Mouse (Mus musculus): ENCODE measurements at regions not wholly inside any gene's neighbourhood (a gene's known extent, or its start where the extent isn't known, plus 50 kb on each side); places are given as distances from the start of the nearest gene placed in this dataset.
A peak's percentile ranks its signal among the peaks of the same experiment; 100 is the strongest.

DNA sequence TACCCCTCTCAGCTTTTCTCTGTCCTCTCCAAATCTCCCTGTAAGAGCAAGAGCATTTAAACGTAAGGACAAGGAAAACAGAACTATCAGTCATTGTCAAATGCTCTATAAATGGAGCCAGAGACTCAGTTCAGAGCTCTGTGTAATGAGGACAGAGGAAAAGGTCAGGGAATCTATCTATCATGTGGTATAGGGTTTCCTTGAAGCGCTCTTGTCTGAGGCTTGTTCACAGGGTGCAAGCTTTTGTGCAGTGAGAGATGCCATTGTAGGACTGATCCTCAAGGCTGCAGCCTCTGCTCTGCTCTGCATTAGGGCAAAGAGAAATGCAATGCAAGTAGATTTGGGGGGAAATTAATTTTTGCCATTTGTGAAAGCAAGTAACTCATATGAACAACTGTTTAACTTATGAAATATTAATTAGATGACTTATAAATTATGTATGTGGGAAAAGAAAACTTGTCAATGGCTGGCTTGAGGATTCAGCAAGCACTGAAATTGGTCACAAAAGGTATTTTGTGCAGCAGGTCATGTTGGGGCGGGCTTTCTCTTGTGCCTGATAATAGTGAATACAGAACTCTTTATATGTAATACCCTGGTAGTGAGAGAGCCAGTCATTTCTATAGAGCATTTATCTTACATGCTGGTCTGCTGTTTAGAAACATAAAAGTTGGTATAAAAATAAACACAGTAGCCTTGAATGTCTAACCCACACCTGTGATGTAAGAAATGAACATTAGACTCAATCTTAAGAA is 104.0 kb upstream of the Ednrb start:
- H3K27me3 ChIP-seq (ENCODE audit: control insufficient read depth, insufficient read depth, low read length, poor library complexity, severe bottlenecking): no peaks in the 10 kb centered on the region
- DNase-seq (ENCODE audit: low read depth, low spot score): no peak
- H3K36me3 ChIP-seq (ENCODE audit: control insufficient read depth, insufficient read depth, low read length, poor library complexity, severe bottlenecking): no peaks in the 10 kb centered on the region

DNA sequence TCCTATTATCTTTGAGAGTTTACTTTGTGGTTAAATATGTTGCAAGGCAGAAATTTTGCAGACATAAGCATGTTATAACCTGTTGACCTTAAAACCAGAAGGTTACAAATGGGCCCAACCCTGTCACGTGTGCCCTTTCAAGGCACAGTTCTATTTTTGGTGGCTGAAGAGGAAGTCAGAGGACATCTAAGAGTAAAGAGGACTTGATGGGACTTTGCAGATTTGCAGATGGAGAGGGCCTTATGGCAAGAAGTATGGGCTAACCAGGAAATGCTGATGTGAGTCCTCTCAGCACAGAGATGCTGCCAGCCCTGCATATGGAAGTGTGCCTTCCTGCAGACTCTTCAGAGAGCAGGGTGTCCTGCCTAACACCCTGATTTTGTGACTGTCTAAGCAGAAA is 101.6 kb upstream of the Ednrb start:
- Histone ChIP-seq H3K36me3 (ENCODE audit: control insufficient read depth, insufficient read depth, low read length, poor library complexity, severe bottlenecking) (no peaks in the 10 kb centered on the region), H3K27me3 (ENCODE audit: control insufficient read depth, insufficient read depth, low read length, poor library complexity, severe bottlenecking) (no peaks in the 10 kb centered on the region)
- peak; percentile 8 for DNase-seq (ENCODE audit: low read depth, low spot score)

DNA sequence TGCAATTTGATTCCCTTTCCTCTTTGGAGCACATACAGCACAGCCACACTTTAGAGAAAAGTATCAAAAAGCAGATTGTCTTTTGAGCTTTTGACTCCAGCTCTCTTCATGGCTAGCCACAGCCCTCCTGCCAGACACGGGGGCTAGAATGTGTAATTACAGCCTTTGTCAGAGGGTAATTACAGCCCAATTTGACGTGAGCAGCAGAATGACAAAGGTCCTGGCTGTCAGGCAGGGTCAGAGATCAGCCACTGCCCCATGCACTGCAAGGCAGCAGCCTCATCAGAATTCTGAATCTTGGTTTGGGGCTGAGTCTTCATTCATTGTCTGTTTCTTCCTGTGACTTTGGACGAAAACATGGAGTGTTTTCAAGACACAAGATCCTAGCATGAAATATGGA is 95.7 kb upstream of the Ednrb start:
- Histone ChIP-seq H3K36me3 (ENCODE audit: control insufficient read depth, insufficient read depth, low read length, poor library complexity, severe bottlenecking) (no peaks in the 10 kb centered on the region), H3K27me3 (ENCODE audit: control insufficient read depth, insufficient read depth, low read length, poor library complexity, severe bottlenecking) (no peaks in the 10 kb centered on the region)
- no peak for DNase-seq (ENCODE audit: low read depth, low spot score)

- H3K36me3 ChIP-seq (ENCODE audit: control insufficient read depth, insufficient read depth, low read length, poor library complexity, severe bottlenecking): no peaks in the 10 kb centered on the region
- H3K27me3 ChIP-seq (ENCODE audit: control insufficient read depth, insufficient read depth, low read length, poor library complexity, severe bottlenecking): no peaks in the 10 kb centered on the region
- no peak for DNase-seq (ENCODE audit: low read depth, low spot score)
These were observed 94.7 kb upstream of the Ednrb start for GRCm38 (mm10) chr14:103938937-103939336.

DNA sequence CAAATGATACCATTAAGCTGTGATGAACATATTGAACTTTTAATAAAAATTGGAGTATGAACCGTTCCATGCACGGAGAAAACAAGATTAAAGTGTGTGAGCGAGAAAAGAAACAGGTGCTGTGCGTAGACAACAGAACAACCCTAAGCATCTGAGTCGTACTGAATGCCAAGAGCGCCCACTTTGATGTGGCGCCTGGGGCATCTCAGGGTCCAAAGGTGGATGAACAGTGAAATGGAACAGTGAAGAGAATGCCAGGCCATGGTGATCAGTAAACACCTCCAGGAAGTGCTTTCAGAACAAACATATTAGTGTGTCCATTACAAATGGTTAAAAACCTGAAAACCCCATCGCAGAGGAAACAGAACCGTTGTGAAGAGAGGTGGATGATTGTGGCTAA is 94.0 kb upstream of the Ednrb start:
- no peaks in the 10 kb centered on the region for H3K27me3 ChIP-seq (ENCODE audit: control insufficient read depth, insufficient read depth, low read length, poor library complexity, severe bottlenecking)
- DNase-seq (ENCODE audit: low read depth, low spot score): no peak
- H3K36me3 ChIP-seq (ENCODE audit: control insufficient read depth, insufficient read depth, low read length, poor library complexity, severe bottlenecking): no peaks in the 10 kb centered on the region

GRCm38 (mm10) chr14:103937700-103938099 is 93.5 kb upstream of the Ednrb start:
- Histone ChIP-seq H3K36me3 (ENCODE audit: control insufficient read depth, insufficient read depth, low read length, poor library complexity, severe bottlenecking) (no peaks in the 10 kb centered on the region), H3K27me3 (ENCODE audit: control insufficient read depth, insufficient read depth, low read length, poor library complexity, severe bottlenecking) (no peaks in the 10 kb centered on the region)
- DNase-seq (ENCODE audit: low read depth, low spot score): no peak

- Histone ChIP-seq H3K27me3 (ENCODE audit: control insufficient read depth, insufficient read depth, low read length, poor library complexity, severe bottlenecking) (no peaks in the 10 kb centered on the region), H3K36me3 (ENCODE audit: control insufficient read depth, insufficient read depth, low read length, poor library complexity, severe bottlenecking) (no peaks in the 10 kb centered on the region)
- no peak for DNase-seq (ENCODE audit: low read depth, low spot score)
These were observed 89.6 kb upstream of the Ednrb start for GRCm38 (mm10) chr14:103933813-103934212.

DNA sequence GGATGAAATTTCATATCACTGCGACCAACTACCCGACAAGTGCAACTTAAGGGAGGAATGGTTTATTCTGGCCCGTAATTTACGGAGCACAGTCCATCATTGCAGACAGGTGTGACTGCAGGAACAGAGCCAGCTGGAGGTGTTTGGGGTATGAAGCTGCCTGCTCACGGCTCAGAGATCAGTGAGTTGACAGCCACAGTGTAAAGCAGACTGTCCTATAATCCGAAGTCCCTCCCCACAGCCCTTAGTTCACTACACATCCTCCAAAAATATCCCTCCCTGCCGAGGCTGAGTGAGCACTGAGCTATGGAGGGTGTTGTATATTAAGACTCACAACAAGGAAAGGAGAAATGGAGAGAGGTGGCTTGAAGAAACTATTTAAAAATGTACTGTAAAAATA is 88.0 kb upstream of the Ednrb start:
- H3K36me3 ChIP-seq (ENCODE audit: control insufficient read depth, insufficient read depth, low read length, poor library complexity, severe bottlenecking): no peaks in the 10 kb centered on the region
- DNase-seq (ENCODE audit: low read depth, low spot score): no peak
- H3K27me3 ChIP-seq (ENCODE audit: control insufficient read depth, insufficient read depth, low read length, poor library complexity, severe bottlenecking): no peaks in the 10 kb centered on the region

DNA sequence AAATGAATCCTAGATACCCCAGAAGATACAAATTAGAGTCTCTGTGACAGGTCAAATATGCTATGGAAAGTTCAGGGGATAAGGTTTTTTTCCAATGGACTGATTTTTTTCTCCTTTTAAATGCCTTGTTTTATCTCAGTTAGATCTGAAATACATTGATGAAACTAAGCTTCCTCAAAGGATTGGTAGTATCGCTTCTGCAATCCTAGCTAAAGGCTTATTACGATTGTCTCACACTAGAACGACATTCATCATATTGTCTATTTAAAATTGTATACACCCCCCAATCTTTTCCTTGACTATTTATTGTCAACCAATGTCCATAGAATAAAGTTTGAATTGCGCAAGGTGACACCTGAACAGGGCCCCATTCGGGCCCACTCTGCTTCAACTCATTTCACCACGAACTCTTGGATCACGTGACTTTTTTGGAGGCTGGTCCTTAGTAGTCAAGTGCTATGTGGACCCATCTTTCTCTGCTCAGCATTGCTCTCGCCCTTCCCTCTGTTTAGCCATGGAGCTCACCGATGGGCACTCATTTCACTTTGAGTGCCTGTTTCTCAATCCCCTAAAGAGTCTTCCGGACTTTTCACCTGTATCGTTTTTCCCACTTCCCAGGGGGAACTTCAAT is 85.6 kb upstream of the Ednrb start:
- no peak for DNase-seq (ENCODE audit: low read depth, low spot score)
- H3K36me3 ChIP-seq (ENCODE audit: control insufficient read depth, insufficient read depth, low read length, poor library complexity, severe bottlenecking): no peaks in the 10 kb centered on the region

GRCm38 (mm10) chr14:103929155-103929729 is 85.0 kb upstream of the Ednrb start:
- DNase-seq (ENCODE audit: low read depth, low spot score): no peak
- Histone ChIP-seq H3K27me3 (ENCODE audit: control insufficient read depth, insufficient read depth, low read length, poor library complexity, severe bottlenecking) (no peaks in the 10 kb centered on the region), H3K36me3 (ENCODE audit: control insufficient read depth, insufficient read depth, low read length, poor library complexity, severe bottlenecking) (no peaks in the 10 kb centered on the region)

More for the DNA sequence above, 85.6 kb upstream of the Ednrb start:
- no peaks in the 10 kb centered on the region for H3K27me3 ChIP-seq (ENCODE audit: control insufficient read depth, insufficient read depth, low read length, poor library complexity, severe bottlenecking)

DNA sequence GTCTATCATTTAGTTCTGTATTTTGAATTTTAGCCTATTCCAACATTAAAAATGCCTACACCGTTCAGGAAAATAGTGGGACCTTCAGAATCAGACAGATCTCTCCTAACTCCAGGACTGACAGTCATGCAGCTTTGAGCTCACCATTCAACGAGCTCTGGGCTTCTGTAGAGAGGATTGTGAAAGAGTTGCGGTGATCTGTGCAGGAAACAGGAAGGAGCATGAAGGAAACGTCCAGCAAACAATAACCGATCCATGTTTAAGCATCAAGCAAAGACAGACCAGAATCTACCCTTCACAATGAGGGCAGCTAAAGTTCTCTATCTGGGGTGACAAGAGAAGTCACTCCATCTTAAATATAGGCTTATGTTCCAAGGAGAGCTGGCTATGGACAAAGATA is 76.0 kb upstream of the Ednrb start:
- no peak for DNase-seq (ENCODE audit: low read depth, low spot score)
- H3K27me3 ChIP-seq (ENCODE audit: control insufficient read depth, insufficient read depth, low read length, poor library complexity, severe bottlenecking): no peaks in the 10 kb centered on the region

DNA sequence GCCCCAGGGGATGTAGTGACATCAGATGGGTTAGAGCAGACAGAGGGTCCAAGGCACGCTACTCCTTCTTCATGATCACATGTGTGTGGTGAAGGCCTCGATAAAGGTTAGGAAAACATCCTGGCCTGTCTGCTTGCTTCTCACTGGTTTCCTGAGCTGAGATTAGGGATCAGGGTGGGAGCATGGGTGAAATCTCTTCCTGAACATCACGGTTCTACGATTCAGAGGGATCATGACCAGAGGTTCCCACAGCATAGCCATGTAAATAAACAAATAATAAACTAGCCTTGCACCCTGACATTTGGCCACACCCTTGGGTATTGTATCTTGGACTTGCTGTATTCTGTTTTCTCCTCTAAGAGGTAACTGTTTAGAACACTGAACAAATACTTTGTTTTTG is 75.2 kb upstream of the Ednrb start:
- Histone ChIP-seq H3K36me3 (ENCODE audit: control insufficient read depth, insufficient read depth, low read length, poor library complexity, severe bottlenecking) (no peaks in the 10 kb centered on the region), H3K27me3 (ENCODE audit: control insufficient read depth, insufficient read depth, low read length, poor library complexity, severe bottlenecking) (no peaks in the 10 kb centered on the region)
- no peak for DNase-seq (ENCODE audit: low read depth, low spot score)

More for the DNA sequence above, 76.0 kb upstream of the Ednrb start:
- H3K36me3 ChIP-seq (ENCODE audit: control insufficient read depth, insufficient read depth, low read length, poor library complexity, severe bottlenecking): no peaks in the 10 kb centered on the region

DNA sequence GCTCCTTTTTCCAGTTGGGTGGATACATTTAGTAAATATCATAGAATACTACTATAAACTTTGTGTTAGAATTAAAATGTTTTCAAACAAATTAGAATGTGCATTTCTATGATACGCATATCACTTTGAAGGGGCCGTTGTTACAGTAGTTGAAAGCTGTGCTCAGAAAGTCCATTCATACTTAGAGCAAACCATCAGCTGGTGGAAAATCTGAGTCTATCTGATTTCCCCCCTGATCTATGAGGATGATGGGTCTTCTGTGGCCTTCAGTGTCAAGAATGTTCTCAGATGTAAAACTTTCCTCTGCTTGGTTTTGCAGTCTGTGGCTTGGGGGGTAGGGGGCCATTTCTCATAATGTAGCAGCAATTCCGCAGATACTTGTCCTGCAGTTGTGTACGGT is 69.3 kb upstream of the Ednrb start:
- no peak for DNase-seq (ENCODE audit: low read depth, low spot score)
- Histone ChIP-seq H3K27me3 (ENCODE audit: control insufficient read depth, insufficient read depth, low read length, poor library complexity, severe bottlenecking) (no peaks in the 10 kb centered on the region), H3K36me3 (ENCODE audit: control insufficient read depth, insufficient read depth, low read length, poor library complexity, severe bottlenecking) (no peaks in the 10 kb centered on the region)

- Histone ChIP-seq H3K27me3 (ENCODE audit: control insufficient read depth, insufficient read depth, low read length, poor library complexity, severe bottlenecking) (no peaks in the 10 kb centered on the region), H3K36me3 (ENCODE audit: control insufficient read depth, insufficient read depth, low read length, poor library complexity, severe bottlenecking) (no peaks in the 10 kb centered on the region)
- no peak for DNase-seq (ENCODE audit: low read depth, low spot score)
These were observed 67.5 kb upstream of the Ednrb start for GRCm38 (mm10) chr14:103911707-103912106.

DNA sequence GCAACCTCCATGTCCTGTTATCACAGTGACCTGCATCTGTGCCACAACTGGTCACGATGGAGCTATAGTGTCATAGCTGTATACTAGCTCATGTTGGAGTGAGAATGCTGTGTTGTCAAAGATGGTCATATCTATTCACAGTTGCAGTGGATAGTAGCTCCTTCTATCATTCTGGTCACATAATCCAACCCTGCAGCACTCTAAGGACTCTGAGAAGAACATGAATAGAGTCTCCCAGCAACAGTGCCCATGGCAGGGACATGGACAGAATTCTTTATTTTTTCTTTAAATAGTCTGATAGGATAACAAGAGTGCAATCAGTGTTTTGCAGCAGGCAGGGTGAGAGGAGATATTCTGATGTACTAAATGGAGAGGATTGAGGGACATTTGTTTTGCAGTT is 67.1 kb upstream of the Ednrb start:
- H3K36me3 ChIP-seq (ENCODE audit: control insufficient read depth, insufficient read depth, low read length, poor library complexity, severe bottlenecking): no peaks in the 10 kb centered on the region
- DNase-seq (ENCODE audit: low read depth, low spot score): no peak

More for the DNA sequence above, 67.1 kb upstream of the Ednrb start:
- H3K27me3 ChIP-seq (ENCODE audit: control insufficient read depth, insufficient read depth, low read length, poor library complexity, severe bottlenecking): no peaks in the 10 kb centered on the region
